Mouse (Mus musculus) cerebellum, adult 2 months (tissue): ENCODE measurements around the gene Fads3. TPM values are rescaled to one million over a fixed set of nuclear protein-coding genes. Genes with fewer than 3 reads are reported as not detected.

Experiments
- DNase-seq, 2 experiments: peaks; one replicate each; pipeline ENCODE4 v3.0.0; 2021
- H3K27ac ChIP-seq: fragments of 200-500 bp; 2 replicates; pipeline ENCODE4 v1.5.1; 2012; ENCODE audit warnings: low read length, control low read depth, inconsistent platforms; ENCODE audit not compliant: insufficient read depth
- H3K27me3 ChIP-seq: fragments of 200-500 bp; 2 replicates; pipeline ENCODE4 v1.6.1; 2012; ENCODE audit warnings: inconsistent platforms, mild to moderate bottlenecking, low read length, moderate library complexity; ENCODE audit not compliant: control insufficient read depth, insufficient read depth
- H3K4me1 ChIP-seq: fragments of 200-500 bp; 2 replicates; pipeline ENCODE4 v1.6.1; 2011; ENCODE audit warnings: low read length; ENCODE audit not compliant: control insufficient read depth, insufficient read depth
- H3K4me3 ChIP-seq: fragments of 200-500 bp; replicated peaks from 2 replicates; pipeline ENCODE3; 2011; ENCODE audit warnings: mild to moderate bottlenecking, low read depth, low read length, control low read depth; ENCODE audit not compliant: insufficient read depth
- CTCF ChIP-seq: fragments of 200-500 bp; IDR thresholded peaks from 2 replicates; pipeline ENCODE4 v1.5.1; 2011; ENCODE audit warnings: low read depth, mild to moderate bottlenecking, control low read depth, low read length, moderate library complexity, borderline replicate concordance; ENCODE audit not compliant: insufficient read depth
- POLR2A ChIP-seq: fragments of 200-500 bp; IDR thresholded peaks from 2 replicates; pipeline ENCODE4 v1.6.1; 2011; ENCODE audit warnings: low read length, control low read depth, borderline replicate concordance; ENCODE audit not compliant: insufficient read depth
- WGBS: fragments of 180-500 bp; shearing (Covaris S2); methylation state at CpG from one replicate; pipeline ENCODE4 v1.1.7; 2018; 5-methylcytosine and 5-hydroxymethylcytosine counted together
- polyA plus RNA-seq: library from polyadenylated mRNA; depleted of rRNA; stranded (reverse); fragments of >200 nt; gene quantifications from 2 replicates; pipeline ENCODE4 v1.2.3, GENCODE M21; 2012

Gene Fads3
- polyA plus RNA-seq, 1 experiment: 30.9 TPM

DNA sequence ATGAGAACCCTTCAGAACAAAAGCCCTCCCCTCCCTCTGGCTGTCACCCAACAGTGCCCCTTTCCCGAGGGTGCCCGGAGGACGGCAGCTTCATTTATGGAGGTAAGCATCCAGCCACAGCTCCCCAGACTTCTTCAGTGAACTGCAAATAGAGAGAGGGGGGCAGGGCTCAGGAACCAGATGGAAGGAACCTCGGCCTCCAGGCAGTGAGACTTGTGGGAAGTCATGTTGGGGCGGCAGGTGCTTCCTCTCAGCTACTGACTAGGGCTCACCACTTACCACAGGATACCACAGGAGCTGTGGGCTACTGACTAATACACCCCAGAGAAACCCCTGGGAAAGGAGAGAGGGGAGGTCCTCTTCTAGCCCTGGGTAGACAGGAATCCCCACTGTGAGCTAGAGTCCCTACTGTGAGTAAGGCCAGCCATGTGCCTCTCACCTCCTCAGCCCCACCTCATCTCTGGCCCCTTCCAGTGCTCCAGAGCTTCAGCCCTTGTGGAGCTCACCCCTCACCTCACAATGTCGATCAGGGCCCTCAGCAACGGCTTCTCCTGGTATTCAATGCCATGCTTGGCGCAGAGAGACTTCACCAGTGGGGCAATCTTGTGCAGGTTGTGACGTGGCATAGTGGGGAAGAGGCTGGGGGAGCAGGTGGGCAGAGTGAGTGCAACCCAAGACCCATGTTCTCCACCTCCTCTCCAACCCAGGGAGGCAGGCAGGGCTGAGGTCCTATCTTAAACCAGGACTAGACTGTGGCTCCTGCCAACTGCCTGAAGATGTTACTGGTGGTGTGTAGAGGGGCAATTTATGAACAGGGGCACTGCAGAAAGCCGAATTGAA lies 23.0 kb downstream of the Fads3 start:
- Histone ChIP-seq H3K4me1 (0 out of 2 replicates have a peak, but pooled peaks cover 3% of the 10 kb centered on the region), H3K27ac (no peak overlapping the region), H3K27me3 (no peaks in the 10 kb centered on the region), H3K4me3 (no peak overlapping the region)
- WGBS: 51% methylated on average over 10 of the region's 10 CpGs
- TF ChIP-seq CTCF: no peak
- no peak for TF ChIP-seq POLR2A
- no peak for DNase-seq

DNA sequence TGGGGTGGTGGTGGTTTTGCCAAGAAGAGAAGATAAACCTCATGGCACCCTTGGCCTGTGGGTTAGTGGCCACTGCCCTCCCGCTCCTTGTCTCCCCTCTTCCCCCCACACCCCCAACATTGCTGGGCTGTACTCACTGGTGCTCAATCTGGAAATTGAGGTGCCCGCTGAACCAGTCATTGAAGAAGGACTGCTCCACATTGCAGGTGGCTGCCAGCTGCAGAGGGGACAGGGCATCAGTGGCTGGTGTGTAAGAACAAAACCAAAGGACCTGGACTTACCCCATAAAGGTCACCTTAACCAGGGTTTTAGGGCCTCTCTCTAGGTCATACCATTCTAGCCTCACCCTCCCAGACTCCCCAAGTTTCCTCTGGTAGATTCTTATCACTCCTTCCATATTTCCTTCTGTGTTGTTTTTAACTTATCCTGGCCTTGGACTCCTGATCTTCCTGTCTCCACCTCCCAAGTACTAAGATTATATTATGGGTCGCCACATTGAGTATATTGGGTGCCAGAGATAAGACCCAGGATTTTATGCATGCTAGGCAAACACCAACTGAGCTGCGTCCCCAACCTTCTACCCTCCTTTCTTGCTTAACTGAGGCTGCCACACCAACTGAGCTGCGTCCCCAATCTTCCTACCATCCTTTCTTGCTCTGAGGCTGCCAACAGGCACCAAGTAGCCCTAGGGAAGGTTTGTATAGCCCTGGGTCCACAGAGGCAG lies 24.3 kb downstream of the Fads3 start:
- H3K27ac ChIP-seq: no peak overlapping the region
- 97% methylated on average over 5 of the region's 5 CpGs for WGBS
- no peaks in the 10 kb centered on the region for H3K27me3 ChIP-seq
- DNase-seq: no peak
- no peak overlapping the region for H3K4me3 ChIP-seq
- TF ChIP-seq POLR2A: no peak
- TF ChIP-seq CTCF: no peak
- H3K4me1 ChIP-seq: 0 out of 2 replicates have a peak, but pooled peaks cover 3% of the 10 kb centered on the region

DNA sequence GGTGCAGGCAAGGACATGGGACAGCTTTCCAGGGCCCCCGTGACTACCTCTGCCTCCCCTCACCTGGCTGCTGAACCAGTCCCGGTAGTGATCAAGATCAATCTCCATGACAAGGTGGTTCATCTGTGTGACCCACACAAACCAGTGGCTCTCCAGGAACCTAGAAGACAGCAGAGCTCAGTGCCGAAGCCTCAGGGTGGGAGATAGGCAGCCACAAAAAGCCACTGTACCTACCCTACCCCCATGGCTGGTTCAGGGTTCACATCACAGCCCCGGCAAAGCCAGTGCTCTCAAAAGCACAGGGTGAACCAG lies 24.8 kb downstream of the Fads3 start:
- H3K27me3 ChIP-seq: no peaks in the 10 kb centered on the region
- 95% methylated on average over 4 of the region's 4 CpGs for WGBS
- TF ChIP-seq CTCF (no peak), POLR2A (no peak)
- no peak overlapping the region for H3K4me3 ChIP-seq
- no peak for DNase-seq
- no peak overlapping the region for H3K27ac ChIP-seq
- H3K4me1 ChIP-seq: peaks cover 3% of the 10 kb centered on the region; the same call in 1 of the 2 replicates

DNA sequence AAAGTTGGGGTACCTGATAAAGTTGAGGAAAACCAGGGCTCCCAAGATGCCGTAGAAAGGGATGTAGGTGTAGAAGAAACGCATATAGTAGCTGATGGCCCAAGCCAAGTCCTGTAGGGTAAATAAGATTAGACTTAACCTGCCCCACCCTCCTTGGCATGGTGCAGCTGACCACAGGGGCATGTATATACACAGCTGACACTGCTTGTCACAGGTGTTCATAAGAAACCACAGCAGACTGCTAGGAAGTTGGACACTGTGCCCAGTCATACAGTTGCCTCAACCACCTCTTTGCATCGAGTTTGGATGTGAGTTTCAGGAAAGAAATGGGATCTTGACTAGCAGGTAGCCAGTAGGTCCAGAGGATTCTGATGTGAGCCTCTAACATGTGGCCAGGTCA lies 25.1 kb downstream of the Fads3 start:
- 89% methylated on average over 3 of the region's 3 CpGs for WGBS
- Histone ChIP-seq H3K4me3 (no peak overlapping the region), H3K27ac (no peak overlapping the region), H3K27me3 (no peaks in the 10 kb centered on the region), H3K4me1 (peaks cover 3% of the 10 kb centered on the region; the same call in 1 of the 2 replicates)
- DNase-seq: no peak
- TF ChIP-seq POLR2A (no peak), CTCF (no peak)

DNA sequence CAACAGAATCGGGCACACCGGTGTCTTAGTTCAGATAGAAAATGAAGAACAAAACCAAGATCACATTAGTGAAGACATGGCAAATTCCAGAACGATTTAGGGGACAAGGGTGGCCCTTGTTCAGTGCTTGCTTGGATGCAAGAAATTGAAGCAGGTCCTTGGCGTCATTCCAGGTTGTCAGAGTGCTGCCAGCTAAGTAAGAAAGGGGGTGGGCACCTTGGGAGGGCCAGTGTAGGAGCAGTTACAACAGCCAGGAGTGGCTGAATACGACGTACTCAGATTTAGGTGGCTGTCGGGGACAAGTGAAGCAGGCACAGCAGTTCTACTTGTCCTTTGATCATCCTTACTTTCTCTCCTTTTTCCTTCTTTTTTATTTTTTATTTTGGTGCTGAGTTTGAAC lies 26.3 kb downstream of the Fads3 start:
- TF ChIP-seq POLR2A (no peak), CTCF (no peak)
- 27% methylated on average over 7 of the region's 7 CpGs for WGBS
- Histone ChIP-seq H3K27ac (no peak overlapping the region), H3K4me3 (no peak overlapping the region), H3K4me1 (peaks cover 3% of the 10 kb centered on the region; the same call in 1 of the 2 replicates), H3K27me3 (no peaks in the 10 kb centered on the region)
- no peak for DNase-seq

DNA sequence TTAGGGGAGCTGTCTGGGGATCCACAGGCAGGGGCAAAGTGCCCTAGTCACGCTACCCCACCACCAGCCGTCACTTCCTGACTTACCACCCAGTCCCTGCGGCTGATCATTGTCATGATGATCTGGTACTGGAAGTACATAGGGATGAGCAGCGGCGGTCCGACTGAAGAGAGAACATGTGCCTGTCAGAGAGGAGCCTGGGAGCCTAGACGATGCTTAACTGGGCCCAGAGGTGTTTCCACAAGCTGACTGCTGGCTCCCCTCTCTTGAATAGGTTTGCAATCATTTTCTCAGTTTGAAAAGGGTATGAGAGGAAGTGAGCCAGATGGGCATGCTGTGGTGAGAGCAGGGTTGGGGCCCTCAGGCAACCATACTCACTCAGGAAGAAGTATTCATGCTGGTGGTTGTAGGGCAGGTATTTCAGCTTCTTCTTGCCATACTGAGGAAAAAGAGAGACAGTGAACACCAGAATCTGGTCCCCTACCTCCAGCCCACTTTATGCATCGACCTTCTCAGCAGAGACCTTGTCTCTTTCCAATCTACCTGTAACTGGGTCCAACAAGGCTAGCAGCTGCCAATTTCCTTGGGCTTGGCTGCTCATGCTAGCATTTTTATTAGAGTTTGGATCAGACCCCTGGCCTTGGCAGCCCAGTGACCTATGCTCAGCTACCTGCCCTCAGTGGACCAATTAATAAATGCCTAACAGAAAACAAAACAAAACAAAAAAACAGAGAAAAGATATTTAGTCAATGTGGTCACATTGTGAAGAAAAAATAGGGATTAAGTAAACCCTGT lies 29.0 kb downstream of the Fads3 start:
- Histone ChIP-seq H3K4me1 (peaks cover 3% of the 10 kb centered on the region; the same call in 1 of the 2 replicates), H3K4me3 (no peak overlapping the region), H3K27me3 (no peaks in the 10 kb centered on the region), H3K27ac (no peak overlapping the region)
- no peak for DNase-seq
- TF ChIP-seq CTCF: no peak
- TF ChIP-seq POLR2A: no peak
- WGBS: 70% methylated on average over 8 of the region's 8 CpGs

DNA sequence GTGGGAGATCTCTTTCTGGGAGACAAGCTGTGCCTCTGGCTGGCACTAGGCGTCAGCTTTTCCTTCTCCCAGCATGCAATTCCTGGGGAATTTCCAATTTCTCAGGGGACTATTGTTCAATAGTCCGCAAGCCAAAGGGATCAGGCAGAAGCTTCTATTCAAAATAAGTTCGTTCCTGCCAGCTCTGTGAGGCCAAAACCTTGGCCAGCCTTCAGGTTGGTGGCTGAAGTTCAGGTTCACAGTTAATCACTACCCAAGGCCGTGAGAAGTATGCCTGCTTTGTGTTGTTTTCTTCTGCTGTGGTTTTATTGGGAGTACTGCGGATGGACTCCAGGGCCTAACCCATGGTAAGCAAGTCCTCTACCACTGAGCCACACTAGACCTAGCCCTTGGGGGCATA lies 29.8 kb downstream of the Fads3 start:
- H3K27ac ChIP-seq: no peak overlapping the region
- H3K4me3 ChIP-seq: no peak overlapping the region
- H3K4me1 ChIP-seq: peaks cover 3% of the 10 kb centered on the region; the same call in 1 of the 2 replicates
- TF ChIP-seq POLR2A (no peak), CTCF (no peak)
- peak in 1 of 2 experiments; percentile 46 for DNase-seq
- WGBS: 27% methylated on average over 5 of the region's 5 CpGs
- no peaks in the 10 kb centered on the region for H3K27me3 ChIP-seq

DNA sequence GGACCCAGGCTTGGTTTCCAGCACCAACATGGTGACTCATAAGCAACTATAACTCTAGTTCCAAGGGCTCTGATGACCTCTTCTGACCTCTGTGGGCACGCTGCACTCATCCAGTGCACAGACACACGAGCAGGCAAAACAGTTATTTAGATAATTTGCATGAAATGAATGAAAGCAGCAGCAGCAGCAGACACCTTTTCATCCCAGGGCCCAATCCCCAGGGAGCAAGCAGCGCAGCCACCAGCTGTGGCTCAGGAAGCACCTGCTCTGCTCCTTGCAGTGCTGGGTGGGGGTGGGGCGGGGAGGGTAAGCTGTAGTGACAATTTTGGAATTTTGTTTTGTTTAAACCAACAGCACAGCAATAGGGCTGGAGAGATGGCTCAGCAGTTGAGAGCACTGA lies 30.5 kb downstream of the Fads3 start:
- Histone ChIP-seq H3K4me3 (no peak overlapping the region), H3K27me3 (no peaks in the 10 kb centered on the region), H3K4me1 (peaks cover 3% of the 10 kb centered on the region; the same call in 1 of the 2 replicates), H3K27ac (no peak overlapping the region)
- WGBS: 84% methylated on average over 4 of the region's 4 CpGs
- TF ChIP-seq POLR2A: no peak
- no peak for TF ChIP-seq CTCF
- no peak for DNase-seq
